Mouse (Mus musculus) layer of hippocampus, postnatal 14 days (tissue): Measurements from ENCODE around the gene Hfe2. TPM values are rescaled to one million over a fixed set of nuclear protein-coding genes. Genes with fewer than 3 reads are reported as not detected.
A peak's percentile ranks its signal among the peaks of the same experiment; 100 is the strongest.
"Not testable (repeated sequence)": the region's sequence is repeated elsewhere in the genome, so short reads cannot be mapped to it uniquely, and the experiment has no call there.

Experiments
- DNase-seq, 2 experiments: peaks; one replicate each; pipeline ENCODE4 v3.0.0; 2021 to 2022; ENCODE audit warnings: low spot score in 2 of 2, mixed read lengths in 1 of 2
- total RNA-seq, 2 experiments: library from RNA; stranded (reverse); gene quantifications; 2 replicates each; pipeline ENCODE4 v1.2.3; 2021

Hfe2 gene
- total RNA-seq, 2 experiments from 2014 or later: 0.16 TPM; not detected in 1

DNA sequence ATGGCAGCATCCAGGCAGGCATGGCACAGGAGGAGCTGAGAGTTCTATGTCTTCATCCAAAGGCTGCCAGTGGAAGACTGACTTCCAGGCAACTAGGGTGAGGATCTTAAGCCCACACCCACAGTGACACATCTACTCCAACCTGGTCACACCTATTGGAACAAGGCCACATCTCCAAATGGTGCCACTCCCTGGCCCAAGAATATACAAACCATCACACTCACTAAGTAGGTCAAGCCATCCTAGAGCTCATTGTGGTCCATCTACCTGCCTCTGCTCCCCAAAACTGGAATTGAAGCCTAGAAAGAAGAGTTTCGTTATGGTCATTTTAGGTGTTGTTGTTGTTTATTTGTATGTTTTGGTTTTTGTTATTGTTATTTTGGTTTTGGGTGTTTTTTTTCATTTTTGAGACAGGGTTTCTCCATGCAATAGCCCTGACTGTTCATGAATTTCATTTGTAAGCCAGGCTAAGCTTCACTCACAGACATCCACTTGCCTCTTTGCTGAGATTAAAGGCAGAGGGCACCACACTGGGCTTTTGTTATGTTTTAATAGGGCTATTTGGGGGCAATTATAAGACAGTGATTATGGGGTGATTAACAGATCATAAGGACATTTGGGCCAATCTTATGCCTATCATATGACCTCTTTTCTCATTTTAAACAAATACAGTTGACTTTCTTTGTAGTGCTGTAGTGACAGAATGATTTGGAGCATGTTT, 29.3 kb upstream of the Hfe2 start:
- no peak for DNase-seq

DNA sequence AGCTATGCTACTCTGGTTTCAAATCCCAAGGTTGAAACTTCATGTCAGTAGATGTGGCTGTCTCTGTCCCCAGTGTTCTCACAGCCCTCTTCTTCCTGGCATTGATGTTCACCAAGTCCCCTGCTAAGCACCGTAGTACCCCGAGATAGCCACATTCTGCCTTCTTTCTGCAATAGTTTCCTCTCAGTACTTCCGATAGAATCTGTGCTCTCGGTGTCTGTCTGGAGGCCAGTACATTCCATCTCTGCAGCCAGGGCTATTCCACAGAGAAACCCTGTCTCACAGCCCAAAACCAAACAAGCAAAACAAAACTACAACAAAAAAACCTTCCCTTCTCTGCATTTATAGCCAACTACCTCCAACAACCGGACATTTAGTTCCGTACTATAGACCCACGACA, 28.8 kb upstream of the Hfe2 start:
- no peak for DNase-seq

DNA sequence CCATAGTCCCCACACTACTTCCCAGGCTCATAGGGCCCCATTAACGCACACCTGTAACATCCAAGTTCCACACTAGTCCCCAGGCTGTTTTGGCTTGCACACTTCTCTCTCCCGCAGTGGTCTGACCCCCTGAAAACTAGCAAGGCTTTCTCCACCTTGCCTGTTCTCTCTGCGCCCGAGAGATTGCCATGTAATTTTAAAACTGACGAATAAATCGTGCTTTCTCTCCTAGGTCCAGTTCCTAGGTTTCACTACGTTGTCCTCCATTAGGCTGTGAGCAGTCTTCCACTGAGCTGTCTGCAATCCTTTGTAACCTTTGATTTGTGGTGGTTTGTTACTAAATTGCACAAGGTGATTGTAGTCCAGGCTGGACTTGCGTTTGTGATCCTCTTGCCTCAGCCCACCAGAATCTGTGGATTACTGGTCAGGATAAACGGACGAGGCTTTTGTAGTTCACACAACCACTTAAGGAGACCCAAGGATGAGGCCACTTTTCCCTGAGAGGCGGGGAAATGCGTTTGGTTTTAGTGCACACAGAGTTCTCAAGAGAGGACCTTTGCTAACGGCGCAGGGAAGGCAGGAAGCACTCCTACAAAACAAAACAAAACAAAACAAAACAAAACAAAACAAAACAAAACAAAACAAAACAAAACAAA, 28.2 kb upstream of the Hfe2 start:
- not testable (repeated sequence) for DNase-seq

DNA sequence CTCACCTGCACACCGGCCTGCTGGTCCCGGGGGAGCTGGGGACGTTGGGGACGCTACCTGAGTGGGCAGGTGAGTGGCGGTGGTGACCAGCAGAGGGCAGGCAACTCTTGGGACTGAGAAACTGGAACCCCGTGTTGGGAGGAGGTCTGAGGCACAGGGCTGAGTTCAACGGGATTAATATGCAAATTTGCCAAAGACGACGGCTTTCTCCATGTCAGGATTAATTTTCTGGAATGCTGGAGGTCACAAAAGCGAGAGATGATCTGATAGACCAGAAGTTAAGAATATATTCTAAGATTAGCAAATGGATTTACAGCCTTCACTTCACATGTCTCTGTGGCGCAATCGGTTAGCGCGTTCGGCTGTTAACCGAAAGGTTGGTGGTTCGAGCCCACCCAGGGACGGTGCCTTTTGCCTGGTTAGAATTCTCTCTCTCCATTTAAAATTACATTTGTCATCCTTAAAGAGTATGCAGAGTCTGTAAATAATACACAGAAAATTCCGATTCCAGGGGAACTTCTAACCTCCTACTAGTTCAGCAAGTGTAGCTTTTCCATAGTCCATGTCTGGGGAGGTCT, 27.4 kb upstream of the Hfe2 start:
- peak; percentile 83 to 90 for DNase-seq

DNA sequence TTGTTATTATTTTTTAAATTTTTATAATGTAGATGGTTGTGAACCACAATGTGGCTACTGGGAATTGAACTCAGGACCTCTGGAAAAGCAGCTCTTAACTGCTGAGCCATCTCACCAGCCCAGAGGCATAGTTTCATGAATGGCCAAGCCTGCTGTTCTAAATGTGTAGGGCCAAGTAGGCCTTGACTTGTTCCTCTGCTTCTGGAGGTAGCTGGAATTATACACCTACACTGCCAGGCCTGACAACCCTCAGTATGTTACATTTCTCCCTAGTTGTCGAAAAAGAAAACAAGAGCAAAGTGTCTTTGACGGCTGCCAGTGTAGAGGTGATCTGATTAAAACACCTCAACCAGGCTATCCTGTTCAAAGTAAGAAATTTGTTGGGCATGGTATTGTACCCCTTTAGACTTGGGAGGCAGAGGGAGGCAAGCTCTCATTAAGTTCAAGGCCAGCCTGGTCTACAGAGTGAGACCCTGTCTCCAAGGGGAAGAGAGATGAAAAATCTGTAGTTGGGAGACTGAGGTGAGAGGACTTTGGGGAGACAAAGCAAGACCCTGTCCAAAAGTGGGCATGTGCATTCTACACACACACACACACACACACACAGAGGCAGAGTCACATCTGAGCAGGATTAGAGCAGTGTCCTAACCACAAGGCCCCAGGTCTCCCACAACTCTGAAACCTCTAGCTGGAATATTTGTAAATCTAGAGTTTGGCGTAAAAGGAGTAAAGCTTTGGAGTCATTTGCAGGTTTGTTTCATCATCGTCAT, 26.3 kb upstream of the Hfe2 start:
- no peak for DNase-seq

DNA sequence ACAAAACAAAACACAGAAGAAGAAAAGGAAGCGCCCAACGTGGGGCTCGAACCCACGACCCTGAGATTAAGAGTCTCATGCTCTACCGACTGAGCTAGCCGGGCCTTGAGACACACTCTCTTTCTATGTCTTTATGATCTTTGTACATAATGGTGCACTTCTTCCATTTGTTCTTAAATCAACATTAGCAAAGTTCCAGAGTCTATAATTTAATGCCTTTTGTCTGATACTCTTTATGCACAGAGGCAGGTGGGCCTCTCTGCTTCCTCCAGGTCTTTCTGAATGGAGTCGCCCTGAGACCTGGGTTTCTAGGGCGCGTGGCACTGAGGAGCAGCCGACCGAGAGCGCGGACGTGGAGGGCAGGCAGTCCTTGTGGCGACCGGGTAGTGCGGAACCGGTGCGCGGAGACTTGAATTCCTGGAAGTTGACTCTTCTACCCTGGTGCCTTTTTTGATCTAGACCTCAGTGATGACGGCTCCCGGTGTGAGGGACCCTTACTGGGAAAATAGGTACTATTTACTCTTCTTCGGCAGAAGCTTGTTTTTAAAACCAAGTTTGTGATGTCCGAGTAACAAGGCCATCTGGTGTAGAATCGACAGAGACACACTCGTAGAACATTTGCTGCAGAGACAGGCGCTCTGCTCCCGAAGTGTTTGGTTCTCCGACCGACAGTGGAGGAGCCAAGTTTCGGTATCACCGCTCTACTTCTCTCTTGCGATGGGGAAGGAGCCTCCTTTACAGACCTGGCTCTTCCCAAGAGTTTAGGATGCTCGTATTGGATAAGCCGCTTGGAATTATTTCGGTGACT, 25.3 kb upstream of the Hfe2 start:
- peak; percentile 79 to 89 for DNase-seq

DNA sequence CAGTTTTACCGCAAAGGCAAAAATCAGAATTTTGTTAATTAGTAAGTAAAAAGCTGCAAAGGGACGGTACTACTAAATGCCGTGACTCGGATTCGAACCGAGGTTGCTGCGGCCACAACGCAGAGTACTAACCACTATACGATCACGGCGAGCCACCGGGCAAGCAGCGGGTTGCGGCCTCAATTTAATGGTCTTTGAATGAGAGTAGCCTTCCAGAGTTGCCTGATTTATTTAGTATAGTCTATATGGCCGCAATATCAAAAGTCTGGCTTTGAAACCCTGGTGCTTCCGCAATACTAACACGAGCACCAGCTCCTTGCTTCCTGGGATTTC, 24.7 kb upstream of the Hfe2 start:
- DNase-seq: peak; percentile 97 to 98

DNA sequence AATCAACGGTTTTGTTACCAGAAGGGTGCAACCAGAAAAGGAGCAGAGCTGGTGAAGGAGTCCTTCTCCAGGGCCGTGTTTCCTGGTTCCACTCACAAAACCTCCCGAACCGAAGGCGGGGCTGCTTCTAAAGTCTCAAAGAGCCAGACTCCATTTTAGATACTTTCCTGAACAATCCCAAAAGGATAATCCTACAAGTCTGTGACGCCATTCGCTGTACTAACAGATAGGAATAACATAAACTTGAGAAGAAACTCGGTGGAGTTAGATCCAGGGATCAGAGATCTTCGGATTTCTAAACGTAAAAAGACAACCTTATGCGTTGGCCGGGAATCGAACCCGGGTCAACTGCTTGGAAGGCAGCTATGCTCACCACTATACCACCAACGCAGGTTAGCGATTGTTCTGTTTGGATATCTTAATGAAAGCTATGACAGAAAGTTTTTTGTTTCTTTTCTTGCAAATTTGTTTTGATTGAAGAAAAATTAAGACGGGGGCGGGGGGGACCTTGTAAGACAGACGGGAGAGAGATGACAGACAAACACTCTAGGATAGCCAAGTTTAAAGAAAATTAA, 24.2 kb upstream of the Hfe2 start:
- peak; percentile 87 to 96 for DNase-seq

DNA sequence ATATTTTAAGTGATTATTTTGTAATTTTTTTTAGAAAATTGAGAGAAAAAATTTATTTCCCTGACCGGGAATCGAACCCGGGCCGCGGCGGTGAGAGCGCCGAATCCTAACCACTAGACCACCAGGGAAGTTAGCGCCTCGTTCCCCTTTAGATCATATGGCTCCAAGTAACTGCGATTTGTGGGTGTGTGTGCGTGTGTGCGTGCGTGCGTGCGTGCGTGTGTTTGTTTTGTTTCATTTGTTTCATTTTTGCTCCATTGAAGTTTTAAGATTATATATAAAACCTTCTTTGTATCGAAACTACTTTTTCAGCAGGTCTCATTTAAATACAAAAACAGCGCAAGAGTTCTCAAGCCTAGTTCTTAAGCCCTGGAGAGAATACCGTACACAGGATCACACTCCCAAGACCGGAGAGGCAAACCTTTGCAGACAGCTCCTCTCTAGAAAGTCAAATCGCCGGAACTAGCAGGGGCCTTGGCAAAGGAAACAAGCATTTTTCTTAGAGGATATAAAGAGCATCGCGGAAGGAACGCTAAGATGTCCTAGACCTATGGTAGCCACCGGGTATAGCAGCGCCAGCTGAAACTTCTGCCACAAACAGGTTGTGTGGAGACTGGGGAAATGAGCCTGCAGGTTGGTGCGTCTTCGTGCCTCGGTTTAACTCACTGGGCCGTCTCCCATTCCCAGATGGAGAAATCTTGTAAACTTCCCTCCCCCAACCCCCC, 23.4 kb upstream of the Hfe2 start:
- DNase-seq: peak; percentile 92 to 93

DNA sequence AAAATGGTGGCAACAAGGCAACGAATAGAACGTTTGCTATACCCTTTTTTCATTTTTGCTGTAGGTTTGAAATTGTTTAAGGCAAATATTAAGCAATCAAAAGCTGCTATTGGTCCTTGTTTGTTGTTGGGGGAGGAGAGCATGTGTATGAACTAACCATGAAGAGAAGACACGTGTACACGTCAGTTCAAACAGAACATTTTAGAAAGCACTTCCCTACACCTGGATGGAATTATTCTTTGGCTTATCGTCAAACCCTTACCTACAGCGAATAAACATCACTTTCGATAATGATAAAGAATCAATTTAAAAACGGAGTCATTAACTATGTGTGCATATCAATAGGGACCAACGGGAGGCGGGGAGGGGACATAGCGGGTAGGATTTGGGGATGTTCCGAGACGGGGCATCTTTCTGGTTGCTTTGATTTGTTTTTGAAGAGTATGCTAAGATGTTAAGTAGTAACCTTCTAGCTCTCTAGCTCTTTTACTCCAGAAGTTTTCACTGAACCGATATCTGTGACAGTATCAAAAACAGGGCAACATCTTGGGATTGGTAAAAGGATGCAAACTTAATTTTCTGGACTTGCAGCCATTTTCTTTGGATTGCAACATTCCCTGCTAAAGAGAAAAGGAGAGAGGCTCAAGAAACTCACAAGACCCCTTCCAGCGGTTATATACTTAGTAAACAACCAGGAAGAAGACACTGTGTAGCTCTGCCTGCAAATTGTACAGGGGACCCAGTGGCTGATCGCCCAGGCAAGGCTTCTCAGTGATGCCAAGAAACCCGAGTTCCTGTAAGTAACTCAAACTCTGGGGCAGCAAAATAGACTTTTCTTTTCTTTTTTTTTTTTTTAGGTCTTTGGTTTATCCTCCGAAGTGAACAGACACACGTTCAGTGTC, 22.5 kb upstream of the Hfe2 start:
- DNase-seq: peak in 1 of 2 experiments; percentile 25

DNA sequence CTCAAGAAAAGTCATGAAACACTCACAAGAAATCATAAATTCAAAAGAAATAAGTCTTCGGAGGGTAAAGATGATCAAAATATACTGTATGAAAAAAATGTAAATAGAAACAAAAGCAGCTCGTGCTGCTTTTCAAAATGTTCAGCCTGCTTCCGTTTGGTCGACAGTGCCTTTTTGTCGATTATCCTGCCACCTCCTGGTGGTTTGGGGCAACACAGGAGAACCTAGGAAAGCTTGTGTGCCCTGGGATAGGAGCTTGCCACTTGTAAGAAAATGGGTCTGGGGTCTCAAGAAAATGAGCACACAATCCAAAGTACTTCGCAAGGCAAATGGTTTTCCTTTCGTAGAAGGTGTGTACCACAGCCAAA, 21.9 kb upstream of the Hfe2 start:
- peak; percentile 68 to 81 for DNase-seq

DNA sequence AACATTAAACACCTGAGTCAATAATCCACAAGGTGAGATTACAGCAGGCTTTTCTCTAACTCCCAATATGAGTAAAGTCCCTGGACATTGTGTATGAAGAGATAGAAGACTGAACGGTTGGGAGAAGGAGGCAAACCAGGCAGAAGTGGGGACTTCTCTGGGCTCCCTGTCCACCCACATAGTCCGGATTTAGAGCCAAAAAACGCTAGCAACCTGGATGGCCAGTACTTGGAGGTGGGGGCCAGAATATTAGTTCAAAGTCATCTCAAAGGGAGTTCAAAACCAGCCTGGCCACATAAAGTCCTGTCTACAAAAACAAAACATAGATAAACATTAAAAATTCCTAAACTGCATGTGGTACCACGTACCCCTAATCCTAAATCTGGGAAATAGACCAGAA, 21.0 kb upstream of the Hfe2 start:
- no peak for DNase-seq

DNA sequence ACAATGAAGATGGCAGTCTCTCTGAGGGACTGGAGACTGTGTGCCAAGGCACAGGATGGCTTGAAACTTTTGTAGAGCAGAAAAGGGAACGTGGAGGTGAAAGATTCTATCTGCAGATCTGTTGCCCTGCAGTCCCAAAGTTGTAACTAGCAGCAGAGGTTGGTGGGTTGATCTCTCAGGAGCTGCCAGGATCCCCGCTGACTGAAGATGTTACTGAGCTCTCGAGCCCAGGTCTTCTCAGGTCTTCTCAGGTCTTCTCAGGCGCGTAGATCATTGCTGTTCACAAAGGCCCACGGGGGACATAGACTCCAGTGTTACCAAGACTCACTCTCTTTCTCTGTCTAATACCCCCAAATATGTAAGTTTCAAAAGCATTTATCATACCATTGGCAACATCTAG, 20.0 kb upstream of the Hfe2 start:
- no peak for DNase-seq

DNA sequence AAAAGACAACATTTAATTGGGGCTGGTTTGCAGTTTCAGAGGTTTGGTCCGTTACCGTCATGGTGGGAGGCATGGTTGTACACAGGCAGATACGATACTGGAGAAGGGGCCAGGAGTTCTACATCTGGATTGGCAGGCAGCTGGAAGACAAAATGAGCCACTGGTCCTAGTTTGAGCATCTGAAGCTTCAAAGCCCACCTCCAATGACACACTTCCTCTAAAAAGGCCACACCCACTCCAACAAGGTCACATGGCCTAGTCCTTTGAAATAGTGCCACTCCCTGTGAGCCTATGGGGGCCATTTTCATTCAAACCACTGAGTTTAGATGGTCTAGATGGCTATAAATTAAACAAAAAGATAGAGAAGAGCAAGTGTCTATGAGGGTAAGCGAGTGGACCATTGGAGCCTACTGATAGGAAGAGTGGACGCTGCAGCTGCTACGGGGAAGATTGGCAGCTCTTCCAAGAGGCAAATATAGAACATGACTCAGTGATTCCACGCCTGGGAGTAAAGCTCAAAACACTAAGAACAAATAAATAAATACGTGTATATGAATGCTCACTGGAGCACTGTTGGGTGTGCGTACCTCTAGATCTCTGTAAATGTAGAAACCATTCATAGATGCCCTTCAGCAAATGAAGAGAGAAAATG, 18.4 kb upstream of the Hfe2 start:
- no peak for DNase-seq

DNA sequence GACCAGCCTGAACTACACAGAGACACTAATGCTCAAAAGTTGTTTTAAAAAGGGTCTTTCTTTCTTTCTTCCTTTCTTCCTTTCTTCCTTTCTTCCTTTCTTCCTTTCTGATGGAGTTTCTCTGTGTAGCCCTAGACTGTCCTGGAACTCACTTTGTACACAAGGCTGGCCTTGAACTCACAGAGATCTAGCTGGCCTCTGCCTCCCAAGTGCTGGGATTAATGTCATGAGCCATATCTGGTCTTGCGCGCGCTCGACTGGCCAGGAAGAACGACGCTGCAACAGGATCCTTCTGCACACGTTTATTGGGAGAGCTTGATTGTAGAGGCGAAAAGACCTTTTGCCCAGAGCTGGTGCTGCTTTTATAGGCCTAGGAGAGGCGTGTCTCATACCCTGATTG, 17.0 kb upstream of the Hfe2 start:
- DNase-seq: not testable (repeated sequence)

DNA sequence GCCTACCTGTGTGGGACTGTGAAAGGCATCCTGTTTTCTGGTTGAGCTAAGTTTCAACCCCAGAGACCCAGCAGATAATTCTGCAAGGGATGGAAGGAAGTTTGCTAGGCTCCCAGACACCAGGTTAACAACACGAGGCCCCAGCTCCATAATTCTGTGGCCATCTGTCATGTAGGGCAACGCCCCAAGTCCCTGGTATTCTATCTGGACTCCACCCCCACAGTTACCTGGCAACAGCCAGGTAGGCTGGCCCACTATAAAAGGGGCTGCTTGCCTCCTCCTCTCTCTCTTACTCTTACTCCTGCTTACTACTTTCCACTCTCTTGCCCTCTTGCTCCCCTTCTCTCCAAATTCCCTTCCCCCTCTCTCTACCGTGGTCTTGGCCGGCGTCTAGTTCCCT, 4.8 kb upstream of the Hfe2 start:
- DNase-seq: no peak

DNA sequence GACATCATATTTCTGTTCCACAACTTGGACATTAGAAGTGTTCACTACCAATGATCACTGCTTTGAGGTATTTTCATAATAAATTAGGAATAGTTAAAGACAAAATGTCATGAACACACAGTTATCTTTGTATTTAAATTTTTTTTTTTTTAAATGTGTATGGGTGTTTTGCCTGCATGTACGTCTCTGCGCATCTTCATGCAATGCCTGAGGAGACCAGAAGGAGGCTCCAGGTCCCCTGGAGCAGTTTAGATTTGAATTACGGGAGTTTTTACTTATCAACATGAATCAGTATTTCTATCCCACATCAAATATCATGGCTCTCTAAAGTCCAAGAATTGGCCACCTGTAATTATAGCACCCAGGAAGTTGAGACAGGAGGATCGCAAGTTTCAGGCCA, 2.8 kb upstream of the Hfe2 start:
- DNase-seq: no peak

DNA sequence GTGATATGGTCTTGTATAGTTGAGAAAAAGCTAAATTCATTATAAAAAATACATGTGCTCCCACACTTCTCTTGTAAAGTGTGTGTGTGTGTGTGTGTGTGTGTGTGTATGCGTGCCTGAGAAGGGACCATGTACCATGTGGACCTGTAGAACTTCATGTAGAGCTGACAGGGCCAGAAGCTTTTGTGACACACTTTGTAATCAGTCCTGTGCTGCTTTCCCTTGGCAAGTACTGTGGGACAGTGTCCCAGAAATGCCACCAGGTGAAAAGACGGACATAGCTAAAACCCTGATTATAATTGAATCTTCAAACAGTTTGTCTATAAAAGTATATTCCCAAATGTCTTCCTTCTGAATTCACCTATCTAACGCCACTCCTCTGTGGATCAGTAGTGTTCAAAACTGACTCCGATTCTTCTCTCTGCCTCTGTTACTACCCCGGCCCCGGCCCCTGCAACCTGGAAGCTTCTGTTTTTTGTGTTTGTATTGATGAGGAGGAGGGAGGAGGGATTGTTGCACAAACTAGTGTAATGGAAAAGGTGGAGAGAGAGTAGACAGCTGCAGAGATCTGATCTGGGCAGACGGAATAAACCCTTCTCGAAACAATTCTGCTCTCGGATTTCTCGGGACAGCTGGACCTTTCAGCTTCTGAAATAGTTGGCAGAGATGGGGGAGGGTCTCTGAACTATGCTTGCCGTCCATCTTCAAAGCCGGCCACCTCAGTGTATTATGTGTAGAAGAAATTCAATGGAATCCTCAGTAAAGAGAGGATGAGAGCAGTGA, 753 bp upstream of the Hfe2 start:
- DNase-seq: no peak
